Mouse (Mus musculus) intestine, embryonic 16.5 days (tissue): Measurements from ENCODE around the gene Sobp. TPM values are rescaled to one million over a fixed set of nuclear protein-coding genes. Genes with fewer than 3 reads are reported as not detected.

Experiments
- ATAC-seq: fragments of 200-750 bp; cut with Nextera tagmentation; 2 replicates; pipeline ENCODE4 v1.8.0; 2017; ENCODE audit warnings: moderate TSS enrichment, moderate library complexity
- H3K27ac ChIP-seq: fragments of 300-500 bp; sonication (generic); 2 replicates; pipeline ENCODE4 v1.5.1; 2014; ENCODE audit warnings: mild to moderate bottlenecking, low read length
- H3K27me3 ChIP-seq: fragments of 300-500 bp; sonication (generic); replicated peaks from 2 replicates; pipeline ENCODE4 v1.6.1; 2014; ENCODE audit warnings: low read length, control low read depth, mixed read lengths; ENCODE audit not compliant: control insufficient read depth, insufficient read depth
- H3K36me3 ChIP-seq: fragments of 300-500 bp; sonication (generic); 2 replicates; pipeline ENCODE4 v1.6.1; 2014; ENCODE audit warnings: low read length, control low read depth; ENCODE audit not compliant: control insufficient read depth, insufficient read depth
- H3K4me1 ChIP-seq: fragments of 300-500 bp; sonication (generic); 2 replicates; pipeline ENCODE4 v1.6.1; 2014; ENCODE audit warnings: low read length, control low read depth, mixed read lengths; ENCODE audit not compliant: control insufficient read depth, insufficient read depth
- H3K4me2 ChIP-seq: fragments of 300-500 bp; sonication (generic); 2 replicates; pipeline ENCODE4 v1.6.1; 2014; ENCODE audit warnings: low read depth, low read length, control low read depth
- H3K4me3 ChIP-seq: fragments of 300-500 bp; sonication (generic); 2 replicates; pipeline ENCODE4 v1.5.1; 2014; ENCODE audit warnings: mild to moderate bottlenecking, low read length
- H3K9ac ChIP-seq: fragments of 300-500 bp; sonication (generic); 2 replicates; pipeline ENCODE4 v1.6.1; 2014; ENCODE audit warnings: low read depth, low read length
- H3K9me3 ChIP-seq: fragments of 300-500 bp; sonication (generic); 2 replicates; pipeline ENCODE4 v1.6.1; 2016; ENCODE audit warnings: low read length, control low read depth; ENCODE audit not compliant: control insufficient read depth
- WGBS: fragments of 180-500 bp; shearing (Covaris S2); extraction: QIAGEN DNeasy Blood & Tissue Kit; methylation state at CpG from one replicate; pipeline ENCODE4 v1.1.7; 2014; 5-methylcytosine and 5-hydroxymethylcytosine counted together
- polyA plus RNA-seq: library from polyadenylated mRNA; unstranded; fragments of >200 nt; fragmentation: Nextera tagmentation; extraction: Ambion mirVana; gene quantifications from 2 replicates; pipeline ENCODE4 v1.2.1, GENCODE M21; 2015

The Sobp gene
- polyA plus RNA-seq, 1 experiment from 2014 or later = 0.46 TPM

- Histone ChIP-seq H3K27ac (no peak overlapping the region), H3K4me3 (no peak overlapping the region), H3K36me3 (no peaks in the 10 kb centered on the region), H3K4me2 (no peak overlapping the region), H3K9ac (no peak overlapping the region), H3K27me3 (no peaks in the 10 kb centered on the region), H3K9me3 (no peaks in the 10 kb centered on the region), H3K4me1 (no peaks in the 10 kb centered on the region)
- WGBS = 53% methylated on average over 7 of the region's 7 CpGs
- ATAC-seq = no peak
Observed at GRCm38 (mm10) chr10:42980999-42981757, 193.2 kb downstream of the Sobp start.

DNA sequence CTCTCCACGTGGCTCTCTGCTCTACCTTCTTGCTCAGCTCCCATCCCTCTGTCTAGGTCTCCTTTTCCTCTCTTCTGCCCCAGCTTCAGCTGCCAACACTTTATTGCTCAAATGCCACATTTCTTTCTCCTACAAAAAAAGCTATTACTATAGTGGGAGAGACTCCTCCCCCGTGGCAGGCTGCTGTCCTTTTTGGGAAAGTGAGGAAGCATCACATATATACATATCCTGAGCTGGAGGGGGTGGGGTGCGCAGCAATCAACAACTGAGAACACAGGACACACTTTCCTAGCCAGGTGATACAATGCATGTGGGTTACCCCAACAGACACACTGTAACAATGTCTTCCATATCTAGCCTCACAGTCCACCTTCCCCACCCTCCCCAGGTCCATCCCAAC lies 196.0 kb downstream of the Sobp start:
- Histone ChIP-seq H3K9ac (no peak overlapping the region), H3K27me3 (no peaks in the 10 kb centered on the region), H3K4me3 (no peak overlapping the region), H3K4me2 (no peak overlapping the region), H3K4me1 (peaks cover 3% of the 10 kb centered on the region; the same call in 1 of the 2 replicates), H3K27ac (no peak overlapping the region), H3K36me3 (no peaks in the 10 kb centered on the region), H3K9me3 (no peaks in the 10 kb centered on the region)
- WGBS = 50% methylated on average over 3 of the region's 3 CpGs
- ATAC-seq = no peak

DNA sequence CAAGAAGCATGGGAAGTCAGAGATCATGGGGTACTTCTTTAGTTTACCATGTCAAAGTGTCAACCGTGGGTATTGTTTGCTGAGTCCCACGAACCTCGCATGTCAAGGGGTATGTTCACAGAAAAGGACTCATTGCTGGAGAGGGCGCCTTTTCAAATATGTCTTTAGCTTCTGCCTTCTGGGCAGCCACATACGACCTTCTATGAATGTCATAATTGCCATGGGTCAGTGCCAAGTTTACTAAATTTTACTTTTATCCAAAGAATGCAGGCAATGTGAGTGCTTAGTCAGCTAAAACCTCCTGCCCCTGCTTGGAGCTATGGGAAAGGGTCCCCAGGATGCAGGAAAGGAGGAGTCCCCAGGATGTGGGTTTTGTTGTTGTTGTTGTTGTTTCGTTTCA lies 197.8 kb downstream of the Sobp start:
- H3K4me1 ChIP-seq = peaks cover 3% of the 10 kb centered on the region
- WGBS = 86% methylated on average over 6 of the region's 6 CpGs
- no peak for ATAC-seq
- H3K27ac ChIP-seq = no peak overlapping the region
- H3K4me2 ChIP-seq = no peak overlapping the region
- H3K27me3 ChIP-seq = no peaks in the 10 kb centered on the region
- H3K36me3 ChIP-seq = no peaks in the 10 kb centered on the region
- H3K4me3 ChIP-seq = no peak overlapping the region
- H3K9ac ChIP-seq = no peak overlapping the region
- H3K9me3 ChIP-seq = no peaks in the 10 kb centered on the region

- Histone ChIP-seq H3K4me2 (no peak overlapping the region), H3K4me3 (no peak overlapping the region), H3K4me1 (peaks cover 3% of the 10 kb centered on the region), H3K27me3 (no peaks in the 10 kb centered on the region), H3K9me3 (no peaks in the 10 kb centered on the region), H3K27ac (no peak overlapping the region), H3K9ac (no peak overlapping the region), H3K36me3 (no peaks in the 10 kb centered on the region)
- no peak for ATAC-seq
- WGBS = 51% methylated on average over 4 of the region's 4 CpGs
Observed at GRCm38 (mm10) chr10:42973537-42973936, 200.8 kb downstream of the Sobp start.

GRCm38 (mm10) chr10:42972504-42973172 lies 201.7 kb downstream of the Sobp start:
- ATAC-seq = peak; percentile 86
- no peaks in the 10 kb centered on the region for H3K27me3 ChIP-seq
- WGBS = 30% methylated on average over 18 of the region's 18 CpGs
- peak overlapping the region; percentile 43 for H3K4me2 ChIP-seq
- H3K9me3 ChIP-seq = no peaks in the 10 kb centered on the region
- H3K9ac ChIP-seq = 0 out of 2 replicates have a peak overlapping the region, but pooled peaks have one; percentile 43
- H3K4me1 ChIP-seq = peaks cover 3% of the 10 kb centered on the region
- H3K4me3 ChIP-seq = peak overlapping the region; percentile 21
- no peaks in the 10 kb centered on the region for H3K36me3 ChIP-seq
- H3K27ac ChIP-seq = no peak overlapping the region

- no peak for ATAC-seq
- H3K4me2 ChIP-seq = no peak overlapping the region
- H3K36me3 ChIP-seq = no peaks in the 10 kb centered on the region
- H3K27me3 ChIP-seq = no peaks in the 10 kb centered on the region
- no peak overlapping the region for H3K27ac ChIP-seq
- H3K4me3 ChIP-seq = no peak overlapping the region
- H3K4me1 ChIP-seq = no peaks in the 10 kb centered on the region; the same call in 1 of the 2 replicates
- 18% methylated on average over 2 of the region's 2 CpGs for WGBS
- H3K9ac ChIP-seq = no peak overlapping the region
- H3K9me3 ChIP-seq = no peaks in the 10 kb centered on the region
Observed at GRCm38 (mm10) chr10:42968332-42968731, 206.0 kb downstream of the Sobp start.

DNA sequence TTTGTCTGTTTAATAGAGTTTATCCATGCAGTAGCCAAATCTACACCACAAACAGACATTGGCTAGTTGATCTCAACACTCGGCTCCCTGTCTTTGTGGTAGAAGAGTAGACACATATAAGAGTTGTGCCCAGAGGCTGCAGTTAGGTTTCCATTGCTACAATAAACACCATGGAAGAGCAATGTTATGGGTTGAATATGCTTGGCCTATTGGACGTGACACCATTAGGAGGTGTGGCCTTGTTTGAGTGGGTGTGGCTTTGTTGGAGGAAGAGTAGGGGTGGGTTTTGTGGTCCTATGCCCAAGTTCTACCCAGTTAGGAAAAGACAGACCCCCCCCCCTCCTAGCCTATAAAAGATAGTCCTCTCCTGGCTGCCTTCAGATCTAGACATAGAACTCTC lies 211.3 kb downstream of the Sobp start:
- Histone ChIP-seq H3K27ac (no peak overlapping the region), H3K4me3 (no peak overlapping the region), H3K36me3 (no peaks in the 10 kb centered on the region), H3K27me3 (no peaks in the 10 kb centered on the region), H3K4me1 (peaks cover 4% of the 10 kb centered on the region; the same call in 1 of the 2 replicates), H3K4me2 (no peak overlapping the region), H3K9me3 (no peaks in the 10 kb centered on the region), H3K9ac (no peak overlapping the region)
- no peak for ATAC-seq
- WGBS = 92% methylated on average over 2 of the region's 2 CpGs

DNA sequence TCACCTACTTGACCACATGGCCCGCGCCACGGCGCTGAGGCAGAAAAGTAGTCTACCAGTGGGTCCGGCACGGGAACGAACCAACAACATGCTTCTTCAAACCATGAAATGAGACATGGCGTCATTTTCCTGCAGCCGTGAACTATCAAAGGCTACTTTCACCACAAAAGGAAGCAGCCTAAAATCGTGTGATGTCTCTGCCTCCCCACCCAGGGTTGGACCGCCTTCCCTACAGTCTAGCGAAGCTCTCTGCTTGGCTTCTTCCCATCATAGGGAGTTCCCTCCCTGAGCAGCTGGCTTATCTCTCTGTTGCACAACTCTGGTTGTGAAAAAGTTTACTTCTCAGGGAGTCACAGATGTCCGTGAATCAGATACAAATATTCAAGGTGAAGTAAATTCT lies 211.7 kb downstream of the Sobp start:
- no peaks in the 10 kb centered on the region for H3K27me3 ChIP-seq
- 84% methylated on average over 13 of the region's 13 CpGs for WGBS
- peaks cover 4% of the 10 kb centered on the region; the same call in 1 of the 2 replicates for H3K4me1 ChIP-seq
- no peaks in the 10 kb centered on the region for H3K9me3 ChIP-seq
- no peak for ATAC-seq
- no peak overlapping the region for H3K4me3 ChIP-seq
- no peaks in the 10 kb centered on the region for H3K36me3 ChIP-seq
- H3K9ac ChIP-seq = no peak overlapping the region
- 0 out of 2 replicates have a peak overlapping the region, but pooled peaks have one; percentile 27 for H3K27ac ChIP-seq
- H3K4me2 ChIP-seq = no peak overlapping the region

DNA sequence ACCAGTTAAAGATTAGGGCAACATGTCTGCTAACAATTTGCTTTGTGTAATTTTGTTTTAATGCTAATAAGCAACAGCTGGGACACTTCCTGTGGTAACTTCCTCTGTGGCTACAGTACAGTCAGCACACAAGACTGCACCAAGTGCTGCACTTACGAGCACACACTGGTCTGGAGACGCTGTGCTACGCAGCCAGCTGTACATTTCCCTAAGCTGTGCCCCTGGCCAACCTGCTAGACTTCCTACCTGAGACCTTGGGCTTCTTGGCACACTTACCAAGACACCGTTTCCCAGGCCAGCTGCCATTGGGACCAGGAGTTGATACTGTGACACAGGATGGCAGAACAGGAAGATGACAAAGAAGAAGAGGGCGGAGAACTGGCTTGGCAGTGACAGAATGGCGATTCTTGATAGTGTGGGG lies 212.1 kb downstream of the Sobp start:
- 0 out of 2 replicates have a peak, but pooled peaks have one; percentile 27 for ATAC-seq
- H3K4me1 ChIP-seq = peaks cover 4% of the 10 kb centered on the region; the same call in 1 of the 2 replicates
- no peaks in the 10 kb centered on the region for H3K9me3 ChIP-seq
- H3K4me2 ChIP-seq = no peak overlapping the region
- no peaks in the 10 kb centered on the region for H3K36me3 ChIP-seq
- H3K4me3 ChIP-seq = no peak overlapping the region
- H3K27me3 ChIP-seq = no peaks in the 10 kb centered on the region
- H3K9ac ChIP-seq = no peak overlapping the region
- WGBS = 79% methylated on average over 6 of the region's 6 CpGs
- H3K27ac ChIP-seq = peak overlapping the region; percentile 60; the same call in 1 of the 2 replicates
